In the genomic region with DNA sequence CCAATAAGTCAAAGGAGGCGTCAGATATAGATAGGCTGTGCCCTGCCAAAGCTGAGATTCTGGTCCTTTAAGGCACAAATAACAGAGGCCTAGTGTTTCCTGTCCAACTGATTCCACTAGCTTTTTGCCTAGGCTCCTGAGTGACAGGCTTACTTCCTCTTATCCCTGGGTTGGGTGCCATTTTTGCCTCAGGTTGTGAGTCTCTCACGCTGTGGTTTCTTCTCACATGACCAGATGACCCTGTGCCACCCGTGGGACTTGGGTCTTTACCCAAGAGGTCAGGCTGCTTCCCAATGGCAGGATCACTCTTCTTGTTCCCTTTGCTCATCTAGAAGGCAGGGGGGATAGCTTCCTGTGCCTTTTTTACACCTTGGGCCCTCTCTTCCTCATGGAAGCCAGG, we compare ENCODE assay signal across 22 mouse cellular contexts. TPM values are rescaled to one million over a fixed set of nuclear protein-coding genes. Genes with fewer than 3 reads are reported as not detected.
A peak's percentile ranks its signal among the peaks of the same experiment; 100 is the strongest.
DNase-seq lines count a peak whose midpoint lies in the region; TF ChIP-seq lines count a peak whose summit lies in the region.
"Had no signal": no experiment of that assay in that cellular context is flagged by ENCODE, and none has a peak within 500 bp of the region (broad histone marks: within the 10 kb centered on the region; RNA-seq: fewer than 3 reads in every experiment).

No protein-coding gene starts in this region.

- H3K27me3 ChIP-seq in heart, embryonic 10.5 days (ENCODE audit: insufficient read depth, poor library complexity, severe bottlenecking): no peaks in the 10 kb centered on the region
- H3K27me3 ChIP-seq: embryonic facial prominence, embryonic 13.5 days; forebrain, embryonic 13.5 days; heart, embryonic 13.5 days; hindbrain, embryonic 12.5 days; hindbrain, embryonic 15.5 days had no signal

- no peak for TF ChIP-seq POLR2A in bone marrow macrophage, adult 2 months (IDR thresholded peaks at IDR 0.05; ENCODE audit: borderline replicate concordance, low read depth, low read length)

- H3K4me3 ChIP-seq in heart, embryonic 10.5 days: no peak overlapping the region
- no peak overlapping the region for H3K4me3 ChIP-seq in bone marrow macrophage, adult 2 months (ENCODE audit: insufficient read depth, low read length)
- no peak overlapping the region for H3K4me3 ChIP-seq in macrophage (ENCODE audit: inconsistent target)
- H3K4me3 ChIP-seq: embryonic facial prominence, embryonic 13.5 days; forebrain, embryonic 10.5 days; forebrain, embryonic 13.5 days; gastrocnemius, adult 2 months; heart, embryonic 13.5 days; hindbrain, embryonic 12.5 days; hindbrain, embryonic 15.5 days had no signal

- intact Hi-C loops in heart, postnatal 25 days (cut with DNase I): no loop called here

- no peak for TF ChIP-seq CTCF in bone marrow macrophage, adult 2 months (IDR thresholded peaks at IDR 0.05; ENCODE audit: low read depth, low read length)

- H3K36me3 ChIP-seq in heart, embryonic 10.5 days: peaks cover 99% of the 10 kb centered on the region
- H3K36me3 ChIP-seq in macrophage (ENCODE audit: inconsistent target): peaks cover 69% of the 10 kb centered on the region

- no peak overlapping the region for H3K27ac ChIP-seq in heart, embryonic 10.5 days
- peak overlapping the region; percentile 33 for H3K27ac ChIP-seq in bone marrow macrophage, adult 2 months (ENCODE audit: insufficient read depth, low read depth, low read length)
- peak overlapping the region; percentile 13; the same call in 1 of the 2 replicates for H3K27ac ChIP-seq in macrophage
- H3K27ac ChIP-seq: embryonic facial prominence, embryonic 13.5 days; forebrain, embryonic 10.5 days; forebrain, embryonic 13.5 days; gastrocnemius, adult 2 months; heart, embryonic 13.5 days; hindbrain, embryonic 12.5 days; hindbrain, embryonic 15.5 days had no signal

- no peaks in the 10 kb centered on the region for H3K9me3 ChIP-seq in heart, embryonic 10.5 days
- H3K9me3 ChIP-seq: embryonic facial prominence, embryonic 13.5 days; forebrain, embryonic 10.5 days; forebrain, embryonic 13.5 days; heart, embryonic 13.5 days; hindbrain, embryonic 12.5 days; hindbrain, embryonic 15.5 days had no signal

- no peaks in the 10 kb centered on the region for H3K79me2 ChIP-seq in macrophage (ENCODE audit: inconsistent target)

- peak; percentile 63 for DNase-seq in heart, embryonic 10.5 days (ENCODE audit: low spot score)
- DNase-seq in heart, postnatal 25 days (ENCODE audit: low spot score): no peak
- DNase-seq in layer of hippocampus, adult 9-10 months (ENCODE audit: low spot score): no peak
- no peak for DNase-seq in cerebellum, adult 11 months
- DNase-seq in frontal cortex, postnatal 14 days (ENCODE audit: low spot score in 2 of 2): no peak
- DNase-seq: adrenal gland, postnatal 14 days; cerebellum, adult 18-20 months; cerebellum, adult 9-10 months; cerebellum, postnatal 14 days; gastrocnemius, adult 2 months; gastrocnemius, postnatal 14 days; heart, adult 18-20 months; heart, postnatal 14 days had no signal

- WGBS in heart, embryonic 10.5 days: 90% methylated on average over 3 of the region's 3 CpGs
- WGBS in macrophage (ENCODE audit: missing documents): 18% methylated on average over 3 of the region's 3 CpGs

- H3K4me1 ChIP-seq in heart, embryonic 10.5 days: no peaks in the 10 kb centered on the region
- peaks cover 28% of the 10 kb centered on the region for H3K4me1 ChIP-seq in bone marrow macrophage, adult 2 months (ENCODE audit: control insufficient read depth, insufficient read depth, low read length)
- H3K4me1 ChIP-seq: embryonic facial prominence, embryonic 13.5 days; forebrain, embryonic 10.5 days; forebrain, embryonic 13.5 days; heart, embryonic 13.5 days; hindbrain, embryonic 12.5 days; hindbrain, embryonic 15.5 days had no signal

RNA-seq across cellular contexts. Expression of a gene that starts 15.0 kb away (rescaled TPM):
- 50.2 and 68.6 TPM in 2 replicates for polyA plus RNA-seq in heart, embryonic 10.5 days (2016; fragmentation: Nextera tagmentation; extraction: Ambion mirVana)
- total RNA-seq in heart, postnatal 25 days (2021): 100 to 1,000 TPM; 208 to 227 TPM
- polyA plus RNA-seq in bone marrow macrophage, adult 2 months (2012; ENCODE audit: insufficient read depth, insufficient read length, missing spikeins): 13.5 and 14.5 TPM in 2 replicates
- 100 to 1,000 TPM in 2 of 26 experiments, 10 to 100 TPM in 24; 15.5 to 109 (median 53.9) TPM for total RNA-seq in macrophage (2018; cell fraction: chromatin; rRNA removed)
- total RNA-seq in macrophage (2018; cell fraction: cytosol; rRNA removed): 10 to 100 TPM; 17.7 to 36.8 (median 27.9) TPM
- total RNA-seq in macrophage (2018; cell fraction: nucleus; rRNA removed): 10 to 100 TPM; 17.6 to 92.7 (median 33.5) TPM
- polyA plus RNA-seq in macrophage (2018): 22.2 to 42.3 TPM (median 23.6 TPM) in 3 replicates

RNA-seq across cellular contexts. Expression of a gene that starts 44.9 kb away (rescaled TPM):
- polyA plus RNA-seq in heart, embryonic 10.5 days (2016; fragmentation: Nextera tagmentation; extraction: Ambion mirVana): 1.6 and 1.7 TPM in 2 replicates
- total RNA-seq in heart, postnatal 25 days (2021): under 1 TPM; 0.47 to 0.59 TPM
- 0.33 and 0.50 TPM in 2 replicates for polyA plus RNA-seq in bone marrow macrophage, adult 2 months (2012; ENCODE audit: insufficient read depth, insufficient read length, missing spikeins)
- 1 to 10 TPM in 4 of 26 experiments, under 1 TPM in 7, not detected in 15; 0.16 to 2.1 (median 0.87) TPM for total RNA-seq in macrophage (2018; cell fraction: chromatin; rRNA removed)
- under 1 TPM in 25 of 26 experiments, not detected in 1; 0.03 to 0.24 (median 0.06) TPM for total RNA-seq in macrophage (2018; cell fraction: cytosol; rRNA removed)
- total RNA-seq in macrophage (2018; cell fraction: nucleus; rRNA removed): 1 to 10 TPM in 2 of 26 experiments, under 1 TPM in 12, not detected in 12; 0.11 to 2.4 (median 0.45) TPM
- 0.13 to 0.20 TPM in 2 of 3 replicates, not detected in the other for polyA plus RNA-seq in macrophage (2018)
- polyA plus RNA-seq: CD4-positive, CD25-positive, alpha-beta regulatory T cell, adult 4 months had no signal

RNA-seq across cellular contexts. Expression of a gene that starts 53.6 kb away (rescaled TPM):
- polyA plus RNA-seq in heart, embryonic 10.5 days (2016; fragmentation: Nextera tagmentation; extraction: Ambion mirVana): 5.2 and 7.0 TPM in 2 replicates
- 10 to 100 TPM; 85.8 to 86.8 TPM for total RNA-seq in heart, postnatal 25 days (2021)
- 0.63 and 0.88 TPM in 2 replicates for polyA plus RNA-seq in bone marrow macrophage, adult 2 months (2012; ENCODE audit: insufficient read depth, insufficient read length, missing spikeins)
- 1 to 10 TPM in 15 of 26 experiments, under 1 TPM in 11; 0.12 to 3.0 (median 1.2) TPM for total RNA-seq in macrophage (2018; cell fraction: chromatin; rRNA removed)
- 1 to 10 TPM in 5 of 26 experiments, under 1 TPM in 21; 0.31 to 1.5 (median 0.73) TPM for total RNA-seq in macrophage (2018; cell fraction: cytosol; rRNA removed)
- 1 to 10 TPM in 14 of 26 experiments, under 1 TPM in 12; 0.40 to 2.4 (median 1.1) TPM for total RNA-seq in macrophage (2018; cell fraction: nucleus; rRNA removed)
- 0.27 to 0.59 TPM (median 0.37 TPM) in 3 replicates for polyA plus RNA-seq in macrophage (2018)
